8 mouse cellular contexts compared by ENCODE assay signal in the genomic region with DNA sequence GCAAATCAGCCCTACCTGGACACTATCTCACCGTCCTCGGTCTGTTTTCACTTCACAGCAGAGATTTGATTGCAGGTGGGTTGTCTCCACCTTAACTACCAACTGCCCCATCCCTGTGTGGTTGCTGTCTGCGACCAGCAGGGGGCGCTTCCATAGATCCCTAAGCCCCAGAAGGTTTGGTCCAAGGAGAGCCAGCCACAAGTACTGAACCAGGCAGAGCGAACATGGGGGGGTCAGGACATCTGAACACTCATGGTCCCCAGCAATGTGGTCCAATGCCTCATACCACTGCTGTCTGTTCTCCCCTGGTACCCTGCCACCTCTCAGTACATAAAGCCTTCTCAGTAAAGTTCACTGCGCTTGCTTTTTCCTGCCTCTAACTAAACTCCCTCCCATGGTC. TPM values are rescaled to one million over a fixed set of nuclear protein-coding genes. Genes with fewer than 3 reads are reported as not detected.
DNase-seq lines count a peak whose midpoint lies in the region; ATAC-seq lines count a peak whose summit lies in the region.
"Had no signal": no experiment of that assay in that cellular context is flagged by ENCODE, and none has a peak within 500 bp of the region (broad histone marks: within the 10 kb centered on the region; RNA-seq: fewer than 3 reads in every experiment).

No protein-coding gene starts in this region.

- H3K4me3 ChIP-seq in forebrain, embryonic 13.5 days, result peak overlapping the region; percentile 55; the same call in 1 of the 2 replicates

- peaks cover 16% of the 10 kb centered on the region for H3K27me3 ChIP-seq in forebrain, embryonic 13.5 days

- H3K36me3 ChIP-seq in forebrain, embryonic 13.5 days (ENCODE audit: poor library complexity, severe bottlenecking), result no peaks in the 10 kb centered on the region
- H3K36me3 ChIP-seq: midbrain, embryonic 12.5 days had no signal

- ATAC-seq in forebrain, embryonic 13.5 days, result no peak

- H3K4me1 ChIP-seq in forebrain, embryonic 13.5 days, result peaks cover 61% of the 10 kb centered on the region

- H3K27ac ChIP-seq in forebrain, embryonic 13.5 days, result no peak overlapping the region
- H3K27ac ChIP-seq: midbrain, embryonic 12.5 days had no signal

- peak overlapping the region; percentile 91 for H3K4me2 ChIP-seq in forebrain, embryonic 13.5 days

- intact Hi-C loops in heart, postnatal 14 days (cut with DNase I), result loop anchor here (1.0 kb wide), 1 partner anchor 35 kb away; no protein-coding TSS in a partner anchor

- H3K9me3 ChIP-seq in forebrain, embryonic 13.5 days (replicated peaks), result no peaks in the 10 kb centered on the region
- H3K9me3 ChIP-seq: midbrain, embryonic 12.5 days had no signal

- H3K9ac ChIP-seq in forebrain, embryonic 13.5 days, result peak overlapping the region; percentile 68; the same call in 1 of the 2 replicates

- WGBS in forebrain, embryonic 13.5 days, result 10% methylated on average over 6 of the region's 6 CpGs

- peak; percentile 79 for DNase-seq in MN1 (ENCODE audit: low spot score)
- peak; percentile 70 for DNase-seq in c-Kit-positive CD71-negative TER-119-negative erythroid progenitor cells, embryonic 14.5 days (ENCODE audit: low read depth)
- DNase-seq in heart, postnatal 14 days, result peak; percentile 80 to 86
- DNase-seq in kidney, postnatal 4 days, result peak; percentile 84 to 87
- peak; percentile 85 for DNase-seq in lung, postnatal 10 days
- peak; percentile 74 for DNase-seq in right cerebral cortex, postnatal 4 days

RNA-seq across cellular contexts. Expression of gene Dok4, which starts 1.8 kb away (rescaled TPM):
- 38.2 and 39.2 TPM in 2 replicates for polyA plus RNA-seq in forebrain, embryonic 13.5 days (2015; fragmentation: Nextera tagmentation; extraction: Ambion mirVana)
- 10 to 100 TPM; 23.3 to 26.5 TPM for total RNA-seq in heart, postnatal 14 days (2021)

RNA-seq across cellular contexts. Expression of gene Polr2c, which starts 17.1 kb away (rescaled TPM):
- 170 TPM in 2 replicates for polyA plus RNA-seq in forebrain, embryonic 13.5 days (2015; fragmentation: Nextera tagmentation; extraction: Ambion mirVana)
- total RNA-seq in heart, postnatal 14 days (2021), result 10 to 100 TPM; 65.4 to 65.8 TPM

RNA-seq across cellular contexts. Expression of gene Ciapin1, which starts 36.2 kb away (rescaled TPM):
- polyA plus RNA-seq in forebrain, embryonic 13.5 days (2015; fragmentation: Nextera tagmentation; extraction: Ambion mirVana), result 162 and 176 TPM in 2 replicates
- total RNA-seq in heart, postnatal 14 days (2021), result 10 to 100 TPM; 76.8 to 92.4 TPM

RNA-seq across cellular contexts. Expression of gene Coq9, which starts 36.2 kb away (rescaled TPM):
- 55.0 and 60.8 TPM in 2 replicates for polyA plus RNA-seq in forebrain, embryonic 13.5 days (2015; fragmentation: Nextera tagmentation; extraction: Ambion mirVana)
- 100 to 1,000 TPM; 400 to 427 TPM for total RNA-seq in heart, postnatal 14 days (2021)

RNA-seq across cellular contexts. Expression of gene Ccdc102a, which starts 43.5 kb away (rescaled TPM):
- polyA plus RNA-seq in forebrain, embryonic 13.5 days (2015; fragmentation: Nextera tagmentation; extraction: Ambion mirVana), result 5.6 TPM in 2 replicates
- 10 to 100 TPM; 10.8 to 10.9 TPM for total RNA-seq in heart, postnatal 14 days (2021)
